Mouse (Mus musculus) liver, postnatal 0 days (tissue): ENCODE data around the gene Grik4. TPM values are rescaled to one million over a fixed set of nuclear protein-coding genes. Genes with fewer than 3 reads are reported as not detected.
A peak's percentile ranks its signal among the peaks of the same experiment; 100 is the strongest.

ENCODE experiments used
- ATAC-seq: fragments of 200-750 bp; cut with Nextera tagmentation; 2 replicates; pipeline ENCODE4 v1.8.0; 2017; ENCODE audit warnings: mild to moderate bottlenecking, moderate library complexity
- DNase-seq: peaks from one replicate; pipeline ENCODE4 v3.0.0-alpha.2; 2016
- H3K27ac ChIP-seq: fragments of 300-500 bp; sonication (generic); 2 replicates; pipeline ENCODE4 v1.5.1; 2014; ENCODE audit warnings: antibody characterized with exemption, moderate library complexity, mild to moderate bottlenecking, low read depth
- H3K27me3 ChIP-seq: fragments of 300-500 bp; sonication (generic); 2 replicates; pipeline ENCODE4 v1.6.1; 2014; ENCODE audit warnings: low read length, control low read depth, mixed read lengths; ENCODE audit not compliant: insufficient read depth
- H3K36me3 ChIP-seq: fragments of 300-500 bp; sonication (generic); replicated peaks from 2 replicates; pipeline ENCODE4 v1.6.1; 2014; ENCODE audit warnings: mild to moderate bottlenecking, control low read depth, low read length, moderate library complexity, mixed read lengths; ENCODE audit not compliant: insufficient read depth
- H3K4me1 ChIP-seq: fragments of 300-500 bp; sonication (generic); 2 replicates; pipeline ENCODE4 v1.6.1; 2014; ENCODE audit warnings: antibody characterized with exemption, mild to moderate bottlenecking, control low read depth; ENCODE audit not compliant: insufficient read depth
- H3K4me2 ChIP-seq: fragments of 300-500 bp; sonication (generic); 2 replicates; pipeline ENCODE4 v1.6.1; 2014; ENCODE audit warnings: low read depth, mild to moderate bottlenecking, low read length, moderate library complexity, mixed read lengths
- H3K4me3 ChIP-seq: fragments of 300-500 bp; sonication (generic); 2 replicates; pipeline ENCODE4 v1.5.1; 2014; ENCODE audit warnings: low read depth, low read length
- H3K9ac ChIP-seq: fragments of 300-500 bp; sonication (generic); replicated peaks from 2 replicates; pipeline ENCODE4 v1.6.1; 2014; ENCODE audit warnings: mild to moderate bottlenecking, moderate library complexity
- H3K9me3 ChIP-seq: fragments of 300-500 bp; sonication (generic); 2 replicates; pipeline ENCODE4 v1.6.1; 2016; ENCODE audit warnings: mild to moderate bottlenecking, control low read depth, low read length, mixed read lengths
- CTCF ChIP-seq: sonication (generic); IDR thresholded peaks from 2 replicates; pipeline ENCODE4 v1.5.1; 2016; ENCODE audit warnings: antibody characterized with exemption, low read depth
- EP300 ChIP-seq: IDR thresholded peaks from 2 replicates; pipeline ENCODE4 v1.6.1; 2016; ENCODE audit warnings: antibody characterized with exemption, low read depth, mild to moderate bottlenecking
- WGBS: fragments of 180-500 bp; shearing (Covaris S2); extraction: QIAGEN DNeasy Blood & Tissue Kit; methylation state at CpG from one replicate; pipeline ENCODE4 v1.1.7; 2014; ENCODE audit not compliant: insufficient replicate concordance; 5-methylcytosine and 5-hydroxymethylcytosine counted together
- polyA plus RNA-seq: library from polyadenylated mRNA; unstranded; fragments of >200 nt; fragmentation: Nextera tagmentation; extraction: Ambion mirVana; gene quantifications from 2 replicates; pipeline ENCODE4 v1.2.1, GENCODE M21; 2015

Gene Grik4
- polyA plus RNA-seq, 1 experiment from 2014 or later: 0.08 TPM

- DNase-seq: no peak
- Histone ChIP-seq H3K4me1 (no peaks in the 10 kb centered on the region), H3K27me3 (no peaks in the 10 kb centered on the region), H3K4me2 (no peak overlapping the region), H3K9me3 (no peaks in the 10 kb centered on the region), H3K9ac (no peak overlapping the region), H3K27ac (no peak overlapping the region), H3K4me3 (no peak overlapping the region), H3K36me3 (no peaks in the 10 kb centered on the region)
- no peak for ATAC-seq
- WGBS: 68% methylated on average over 7 of the region's 7 CpGs
- TF ChIP-seq EP300 (no peak), CTCF (no peak)
Measured at GRCm38 (mm10) chr9:42705848-42706247, 238.4 kb downstream of the Grik4 start.

- Histone ChIP-seq H3K27me3 (no peaks in the 10 kb centered on the region), H3K4me3 (no peak overlapping the region), H3K4me2 (no peak overlapping the region), H3K27ac (no peak overlapping the region), H3K4me1 (no peaks in the 10 kb centered on the region), H3K9ac (no peak overlapping the region), H3K9me3 (no peaks in the 10 kb centered on the region), H3K36me3 (no peaks in the 10 kb centered on the region)
- 36% methylated on average over 8 of the region's 8 CpGs for WGBS
- no peak for TF ChIP-seq EP300
- TF ChIP-seq CTCF: no peak
- DNase-seq (no peak), ATAC-seq (no peak)
Measured at GRCm38 (mm10) chr9:42703191-42703854, 241.0 kb downstream of the Grik4 start.

- Histone ChIP-seq H3K9me3 (no peaks in the 10 kb centered on the region), H3K9ac (no peak overlapping the region), H3K27ac (no peak overlapping the region), H3K36me3 (no peaks in the 10 kb centered on the region), H3K4me3 (no peak overlapping the region), H3K4me1 (no peaks in the 10 kb centered on the region), H3K27me3 (no peaks in the 10 kb centered on the region), H3K4me2 (no peak overlapping the region)
- DNase-seq (no peak), ATAC-seq (no peak)
- WGBS: 81% methylated on average over 11 of the region's 11 CpGs
- TF ChIP-seq CTCF (no peak), EP300 (no peak)
Measured at GRCm38 (mm10) chr9:42702231-42703132, 241.8 kb downstream of the Grik4 start.

GRCm38 (mm10) chr9:42701729-42702128, 242.6 kb downstream of the Grik4 start:
- no peak overlapping the region for H3K4me3 ChIP-seq
- ATAC-seq (no peak), DNase-seq (no peak)
- H3K4me2 ChIP-seq: no peak overlapping the region
- no peaks in the 10 kb centered on the region for H3K27me3 ChIP-seq
- no peak overlapping the region for H3K27ac ChIP-seq
- H3K9ac ChIP-seq: no peak overlapping the region
- 71% methylated on average over 5 of the region's 5 CpGs for WGBS
- H3K4me1 ChIP-seq: no peaks in the 10 kb centered on the region
- no peaks in the 10 kb centered on the region for H3K9me3 ChIP-seq
- no peaks in the 10 kb centered on the region for H3K36me3 ChIP-seq
- no peak for TF ChIP-seq EP300
- no peak for TF ChIP-seq CTCF

GRCm38 (mm10) chr9:42693024-42693423, 251.3 kb downstream of the Grik4 start:
- no peak overlapping the region for H3K4me2 ChIP-seq
- no peak overlapping the region for H3K4me3 ChIP-seq
- H3K36me3 ChIP-seq: no peaks in the 10 kb centered on the region
- DNase-seq: no peak
- WGBS: 72% methylated on average over 8 of the region's 8 CpGs
- H3K9ac ChIP-seq: no peak overlapping the region
- TF ChIP-seq EP300: no peak
- no peak for TF ChIP-seq CTCF
- no peaks in the 10 kb centered on the region for H3K9me3 ChIP-seq
- no peak for ATAC-seq
- H3K27me3 ChIP-seq: no peaks in the 10 kb centered on the region
- H3K27ac ChIP-seq: no peak overlapping the region
- no peaks in the 10 kb centered on the region for H3K4me1 ChIP-seq

- DNase-seq: peak; percentile 77
- Histone ChIP-seq H3K27me3 (no peaks in the 10 kb centered on the region), H3K9ac (no peak overlapping the region), H3K4me3 (no peak overlapping the region), H3K4me2 (no peak overlapping the region), H3K27ac (no peak overlapping the region), H3K36me3 (no peaks in the 10 kb centered on the region), H3K4me1 (no peaks in the 10 kb centered on the region), H3K9me3 (no peaks in the 10 kb centered on the region)
- TF ChIP-seq EP300: no peak
- peak; percentile 92 for TF ChIP-seq CTCF
- 31% methylated on average over 4 of the region's 4 CpGs for WGBS
- no peak for ATAC-seq
Measured at GRCm38 (mm10) chr9:42688143-42688542, 256.1 kb downstream of the Grik4 start.
